Mouse (Mus musculus) stomach, postnatal 0 days (tissue): ENCODE results near the gene Slco3a1. TPM values are rescaled to one million over a fixed set of nuclear protein-coding genes. Genes with fewer than 3 reads are reported as not detected.

Experiments used
- ATAC-seq: fragments of 200-750 bp; cut with Nextera tagmentation; 2 replicates; pipeline ENCODE4 v1.8.0; 2017; ENCODE audit not compliant: low FRiP score, low TSS enrichment
- DNase-seq: peaks from one replicate; pipeline ENCODE4 v3.0.0-alpha.2; 2016; ENCODE audit warnings: low spot score
- H3K27ac ChIP-seq: fragments of 300-500 bp; sonication (generic); replicated peaks from 2 replicates; pipeline ENCODE4 v1.5.1; 2014; ENCODE audit warnings: mild to moderate bottlenecking, control low read depth
- H3K27me3 ChIP-seq: fragments of 300-500 bp; sonication (generic); 2 replicates; pipeline ENCODE4 v1.6.1; 2014; ENCODE audit warnings: low read length; ENCODE audit not compliant: control insufficient read depth, insufficient read depth
- H3K36me3 ChIP-seq: fragments of 300-500 bp; sonication (generic); 2 replicates; pipeline ENCODE4 v1.6.1; 2014; ENCODE audit warnings: low read length, mixed read lengths; ENCODE audit not compliant: control insufficient read depth, insufficient read depth
- H3K4me1 ChIP-seq: fragments of 300-500 bp; sonication (generic); replicated peaks from 2 replicates; pipeline ENCODE4 v1.6.1; 2014; ENCODE audit warnings: antibody characterized with exemption; ENCODE audit not compliant: control insufficient read depth, insufficient read depth
- H3K4me2 ChIP-seq: fragments of 300-500 bp; sonication (generic); replicated peaks from 2 replicates; pipeline ENCODE4 v1.6.1; 2014; ENCODE audit warnings: low read depth, mild to moderate bottlenecking, control low read depth, moderate library complexity
- H3K4me3 ChIP-seq: fragments of 300-500 bp; sonication (generic); 2 replicates; pipeline ENCODE4 v1.5.1; 2014; ENCODE audit warnings: low read depth, low read length, control low read depth
- H3K9ac ChIP-seq: fragments of 300-500 bp; sonication (generic); 2 replicates; pipeline ENCODE4 v1.6.1; 2014; ENCODE audit warnings: mild to moderate bottlenecking, low read length, control low read depth, mixed read lengths
- H3K9me3 ChIP-seq: fragments of 300-500 bp; sonication (generic); 2 replicates; pipeline ENCODE4 v1.6.1; 2016; ENCODE audit warnings: low read length; ENCODE audit not compliant: control insufficient read depth
- CTCF ChIP-seq: IDR thresholded peaks from 2 replicates; pipeline ENCODE4 v1.5.1; 2016; ENCODE audit warnings: antibody characterized with exemption, low read depth, mild to moderate bottlenecking, moderate library complexity
- EP300 ChIP-seq: optimal IDR thresholded peaks from 2 replicates; pipeline ENCODE3; 2016; ENCODE audit warnings: antibody characterized with exemption
- WGBS: fragments of 180-500 bp; shearing (Covaris S2); extraction: QIAGEN DNeasy Blood & Tissue Kit; methylation state at CpG from one replicate; pipeline ENCODE4 v1.1.7; 2014; 5-methylcytosine and 5-hydroxymethylcytosine counted together
- polyA plus RNA-seq: library from polyadenylated mRNA; unstranded; fragments of >200 nt; fragmentation: Nextera tagmentation; extraction: Ambion mirVana; gene quantifications from 2 replicates; pipeline ENCODE4 v1.2.1, GENCODE M21; 2015

Slco3a1 gene
- polyA plus RNA-seq, 1 experiment from 2014 or later: 9.1 TPM

- DNase-seq: no peak
- no peak overlapping the region for H3K27ac ChIP-seq
- TF ChIP-seq CTCF: no peak
- no peak for TF ChIP-seq EP300
- H3K27me3 ChIP-seq: no peaks in the 10 kb centered on the region
- no peaks in the 10 kb centered on the region for H3K4me1 ChIP-seq
- H3K9ac ChIP-seq: no peak overlapping the region
- H3K36me3 ChIP-seq: no peaks in the 10 kb centered on the region
- 41% methylated on average over 2 of the region's 2 CpGs for WGBS
- no peak overlapping the region for H3K4me2 ChIP-seq
- no peak for ATAC-seq
- no peaks in the 10 kb centered on the region for H3K9me3 ChIP-seq
- H3K4me3 ChIP-seq: no peak overlapping the region
Observed at GRCm38 (mm10) chr7:74432950-74433349, 121.6 kb downstream of the Slco3a1 start.

GRCm38 (mm10) chr7:74429252-74429651, 125.3 kb downstream of the Slco3a1 start:
- no peak for ATAC-seq
- H3K4me3 ChIP-seq: no peak overlapping the region
- no peak overlapping the region for H3K4me2 ChIP-seq
- DNase-seq: no peak
- no peaks in the 10 kb centered on the region for H3K27me3 ChIP-seq
- H3K9me3 ChIP-seq: no peaks in the 10 kb centered on the region
- WGBS: 64% methylated on average over 3 of the region's 3 CpGs
- H3K36me3 ChIP-seq: no peaks in the 10 kb centered on the region
- H3K9ac ChIP-seq: no peak overlapping the region
- no peak overlapping the region for H3K27ac ChIP-seq
- no peak for TF ChIP-seq CTCF
- TF ChIP-seq EP300: no peak
- no peaks in the 10 kb centered on the region for H3K4me1 ChIP-seq

- H3K36me3 ChIP-seq: no peaks in the 10 kb centered on the region
- no peak overlapping the region for H3K4me2 ChIP-seq
- TF ChIP-seq EP300: no peak
- no peak overlapping the region for H3K4me3 ChIP-seq
- 63% methylated on average over 1 of the region's 1 CpGs for WGBS
- ATAC-seq: no peak
- no peaks in the 10 kb centered on the region for H3K9me3 ChIP-seq
- H3K9ac ChIP-seq: no peak overlapping the region
- no peak overlapping the region for H3K27ac ChIP-seq
- no peak for DNase-seq
- H3K4me1 ChIP-seq: peaks cover 7% of the 10 kb centered on the region; the same call in 1 of the 2 replicates
- H3K27me3 ChIP-seq: no peaks in the 10 kb centered on the region
Observed at GRCm38 (mm10) chr7:74427135-74427534, 127.4 kb downstream of the Slco3a1 start.

- TF ChIP-seq CTCF (no peak), EP300 (no peak)
- no peak for ATAC-seq
- 79% methylated on average over 1 of the region's 1 CpGs for WGBS
Observed at GRCm38 (mm10) chr7:74425941-74426340, 128.6 kb downstream of the Slco3a1 start.

GRCm38 (mm10) chr7:74423928-74424850, 130.4 kb downstream of the Slco3a1 start:
- Histone ChIP-seq H3K9me3 (no peaks in the 10 kb centered on the region), H3K9ac (no peak overlapping the region), H3K4me2 (no peak overlapping the region), H3K4me3 (no peak overlapping the region), H3K36me3 (no peaks in the 10 kb centered on the region), H3K27me3 (no peaks in the 10 kb centered on the region), H3K4me1 (peaks cover 7% of the 10 kb centered on the region; the same call in 1 of the 2 replicates), H3K27ac (0 out of 2 replicates have a peak overlapping the region, but pooled peaks have one; percentile 1)
- ATAC-seq (peak; percentile 40; the same call in 1 of the 2 replicates), DNase-seq (no peak)
- TF ChIP-seq CTCF (peak; percentile 73), EP300 (peak; percentile 50)
- 26% methylated on average over 9 of the region's 9 CpGs for WGBS

More at GRCm38 (mm10) chr7:74425941-74426340, 128.6 kb downstream of the Slco3a1 start:
- H3K36me3 ChIP-seq: no peaks in the 10 kb centered on the region
- H3K27me3 ChIP-seq: no peaks in the 10 kb centered on the region
- DNase-seq: no peak
- no peak overlapping the region for H3K9ac ChIP-seq
- no peak overlapping the region for H3K4me2 ChIP-seq
- no peak overlapping the region for H3K27ac ChIP-seq
- H3K4me3 ChIP-seq: no peak overlapping the region
- peaks cover 7% of the 10 kb centered on the region; the same call in 1 of the 2 replicates for H3K4me1 ChIP-seq
- no peaks in the 10 kb centered on the region for H3K9me3 ChIP-seq

- no peak for ATAC-seq
- no peaks in the 10 kb centered on the region for H3K36me3 ChIP-seq
- H3K4me3 ChIP-seq: no peak overlapping the region
- H3K27ac ChIP-seq: no peak overlapping the region
- H3K9ac ChIP-seq: no peak overlapping the region
- H3K4me1 ChIP-seq: peaks cover 7% of the 10 kb centered on the region; the same call in 1 of the 2 replicates
- no peak for TF ChIP-seq CTCF
- TF ChIP-seq EP300: no peak
- H3K27me3 ChIP-seq: no peaks in the 10 kb centered on the region
- WGBS: 68% methylated on average over 3 of the region's 3 CpGs
- no peak for DNase-seq
- H3K9me3 ChIP-seq: no peaks in the 10 kb centered on the region
- H3K4me2 ChIP-seq: no peak overlapping the region
Observed at GRCm38 (mm10) chr7:74423316-74423715, 131.3 kb downstream of the Slco3a1 start.
